Mouse (Mus musculus) hindbrain, embryonic 16.5 days (tissue): ENCODE results near the gene Atr. TPM values are rescaled to one million over a fixed set of nuclear protein-coding genes. Genes with fewer than 3 reads are reported as not detected.
A peak's percentile ranks its signal among the peaks of the same experiment; 100 is the strongest.

Experiments used
- ATAC-seq: fragments of 200-750 bp; cut with Nextera tagmentation; 2 replicates; pipeline ENCODE4 v1.8.0; 2017; ENCODE audit warnings: moderate TSS enrichment, moderate library complexity
- H3K27ac ChIP-seq: fragments of 300-500 bp; sonication (generic); 2 replicates; pipeline ENCODE4 v1.5.1; 2014; ENCODE audit warnings: low read depth, mild to moderate bottlenecking, control low read depth, low read length, moderate library complexity
- H3K27me3 ChIP-seq: fragments of 300-500 bp; sonication (generic); replicated peaks from 2 replicates; pipeline ENCODE4 v1.6.1; 2014; ENCODE audit warnings: low read length; ENCODE audit not compliant: control insufficient read depth, insufficient read depth
- H3K36me3 ChIP-seq: fragments of 300-500 bp; sonication (generic); 2 replicates; pipeline ENCODE4 v1.6.1; 2014; ENCODE audit warnings: mild to moderate bottlenecking, low read length, moderate library complexity, mixed read lengths; ENCODE audit not compliant: control insufficient read depth, insufficient read depth
- H3K4me1 ChIP-seq: fragments of 300-500 bp; sonication (generic); 2 replicates; pipeline ENCODE4 v1.6.1; 2014; ENCODE audit warnings: low read depth, low read length; ENCODE audit not compliant: control insufficient read depth, insufficient read depth
- H3K4me2 ChIP-seq: fragments of 300-500 bp; sonication (generic); 2 replicates; pipeline ENCODE4 v1.6.1; 2014; ENCODE audit warnings: mild to moderate bottlenecking, low read length, control low read depth, moderate library complexity
- H3K4me3 ChIP-seq: fragments of 300-500 bp; sonication (generic); 2 replicates; pipeline ENCODE4 v1.5.1; 2014; ENCODE audit warnings: mild to moderate bottlenecking, low read length, control low read depth, moderate library complexity
- H3K9ac ChIP-seq: fragments of 300-500 bp; sonication (generic); 2 replicates; pipeline ENCODE4 v1.6.1; 2014; ENCODE audit warnings: low read depth, mild to moderate bottlenecking, control low read depth, low read length, moderate library complexity
- H3K9me3 ChIP-seq: fragments of 300-500 bp; sonication (generic); 2 replicates; pipeline ENCODE4 v1.6.1; 2014; ENCODE audit warnings: mild to moderate bottlenecking, low read length, moderate library complexity; ENCODE audit not compliant: control insufficient read depth
- WGBS: fragments of 180-500 bp; shearing (Covaris S2); extraction: QIAGEN DNeasy Blood & Tissue Kit; methylation state at CpG from one replicate; pipeline ENCODE4 v1.1.7; 2014; 5-methylcytosine and 5-hydroxymethylcytosine counted together
- polyA plus RNA-seq: library from polyadenylated mRNA; unstranded; fragments of >200 nt; fragmentation: Nextera tagmentation; extraction: Ambion mirVana; gene quantifications from 2 replicates; pipeline ENCODE4 v1.2.1, GENCODE M21; 2015

Gene Atr
- polyA plus RNA-seq, 1 experiment from 2014 or later, result 9.1 TPM

GRCm38 (mm10) chr9:95834799-95835198 lies 22.6 kb upstream of the Atr start:
- Histone ChIP-seq H3K4me1 (no peaks in the 10 kb centered on the region), H3K4me3 (no peak overlapping the region), H3K36me3 (no peaks in the 10 kb centered on the region), H3K9ac (no peak overlapping the region), H3K9me3 (no peaks in the 10 kb centered on the region), H3K4me2 (no peak overlapping the region), H3K27ac (no peak overlapping the region), H3K27me3 (no peaks in the 10 kb centered on the region)
- 70% methylated on average over 3 of the region's 3 CpGs for WGBS
- no peak for ATAC-seq

GRCm38 (mm10) chr9:95835741-95836140 lies 21.7 kb upstream of the Atr start:
- H3K27me3 ChIP-seq, result no peaks in the 10 kb centered on the region
- H3K4me1 ChIP-seq, result no peaks in the 10 kb centered on the region
- no peak overlapping the region for H3K9ac ChIP-seq
- H3K36me3 ChIP-seq, result no peaks in the 10 kb centered on the region
- H3K4me2 ChIP-seq, result no peak overlapping the region
- H3K4me3 ChIP-seq, result no peak overlapping the region
- H3K27ac ChIP-seq, result no peak overlapping the region
- no peak for ATAC-seq
- no peaks in the 10 kb centered on the region for H3K9me3 ChIP-seq
- 93% methylated on average over 10 of the region's 10 CpGs for WGBS

- ATAC-seq, result no peak
- Histone ChIP-seq H3K9ac (no peak overlapping the region), H3K9me3 (no peaks in the 10 kb centered on the region), H3K27me3 (peaks cover 11% of the 10 kb centered on the region), H3K27ac (no peak overlapping the region), H3K4me2 (no peak overlapping the region), H3K4me3 (no peak overlapping the region), H3K36me3 (no peaks in the 10 kb centered on the region), H3K4me1 (no peaks in the 10 kb centered on the region)
- WGBS, result 87% methylated on average over 3 of the region's 3 CpGs
These were observed 18.0 kb upstream of the Atr start for GRCm38 (mm10) chr9:95839424-95839823.

- Histone ChIP-seq H3K27ac (no peak within 1 kb of the TSS), H3K36me3 (no peaks in the 10 kb centered on the region), H3K4me3 (peak within 1 kb of the TSS; percentile 73), H3K4me1 (peaks cover 6% of the 10 kb centered on the region; the same call in 1 of the 2 replicates), H3K27me3 (peaks cover 11% of the 10 kb centered on the region), H3K4me2 (peak within 1 kb of the TSS; percentile 88), H3K9ac (peak within 1 kb of the TSS; percentile 79), H3K9me3 (no peaks in the 10 kb centered on the region)
- peak; percentile 96 for ATAC-seq
- WGBS, result 1% methylated on average over 46 of the region's 46 CpGs
These were observed 12.5 kb upstream of the Atr start, which contains the start of gene Pls1 for GRCm38 (mm10) chr9:95844825-95845460. Pls1 (minus strand) TSS chr9:95845311.

GRCm38 (mm10) chr9:95845711-95846110 lies 11.7 kb upstream of the Atr start:
- peaks cover 11% of the 10 kb centered on the region for H3K27me3 ChIP-seq
- H3K4me2 ChIP-seq, result peak overlapping the region; percentile 88
- no peaks in the 10 kb centered on the region for H3K9me3 ChIP-seq
- WGBS, result 77% methylated on average over 4 of the region's 4 CpGs
- H3K4me1 ChIP-seq, result peaks cover 6% of the 10 kb centered on the region; the same call in 1 of the 2 replicates
- H3K27ac ChIP-seq, result no peak overlapping the region
- H3K4me3 ChIP-seq, result no peak overlapping the region; the same call in 1 of the 2 replicates
- H3K36me3 ChIP-seq, result no peaks in the 10 kb centered on the region
- H3K9ac ChIP-seq, result no peak overlapping the region
- ATAC-seq, result no peak

GRCm38 (mm10) chr9:95851671-95852070 lies 5.7 kb upstream of the Atr start:
- H3K27ac ChIP-seq, result no peak overlapping the region
- 0 out of 2 replicates have a peak overlapping the region, but pooled peaks have one; percentile 18 for H3K9ac ChIP-seq
- 66% methylated on average over 11 of the region's 11 CpGs for WGBS
- ATAC-seq, result no peak
- H3K4me1 ChIP-seq, result no peaks in the 10 kb centered on the region
- no peaks in the 10 kb centered on the region for H3K9me3 ChIP-seq
- H3K4me2 ChIP-seq, result no peak overlapping the region
- no peaks in the 10 kb centered on the region for H3K27me3 ChIP-seq
- H3K36me3 ChIP-seq, result no peaks in the 10 kb centered on the region
- no peak overlapping the region for H3K4me3 ChIP-seq

GRCm38 (mm10) chr9:95852896-95853295 lies 4.5 kb upstream of the Atr start:
- WGBS, result 23% methylated on average over 4 of the region's 4 CpGs
- Histone ChIP-seq H3K27me3 (no peaks in the 10 kb centered on the region), H3K9me3 (no peaks in the 10 kb centered on the region), H3K27ac (no peak overlapping the region), H3K4me1 (peaks cover 4% of the 10 kb centered on the region), H3K4me3 (no peak overlapping the region), H3K9ac (no peak overlapping the region), H3K4me2 (no peak overlapping the region), H3K36me3 (no peaks in the 10 kb centered on the region)
- ATAC-seq, result peak; percentile 40; the same call in 1 of the 2 replicates

GRCm38 (mm10) chr9:95854891-95855290 lies 2.5 kb upstream of the Atr start:
- H3K4me2 ChIP-seq, result no peak overlapping the region
- H3K4me1 ChIP-seq, result peaks cover 7% of the 10 kb centered on the region
- H3K27ac ChIP-seq, result no peak overlapping the region
- no peaks in the 10 kb centered on the region for H3K9me3 ChIP-seq
- no peak overlapping the region for H3K4me3 ChIP-seq
- 55% methylated on average over 2 of the region's 2 CpGs for WGBS
- no peaks in the 10 kb centered on the region for H3K27me3 ChIP-seq
- no peak overlapping the region for H3K9ac ChIP-seq
- ATAC-seq, result no peak
- no peaks in the 10 kb centered on the region for H3K36me3 ChIP-seq

- H3K9me3 ChIP-seq, result no peaks in the 10 kb centered on the region
- H3K9ac ChIP-seq, result no peak overlapping the region
- 84% methylated on average over 4 of the region's 4 CpGs for WGBS
- no peak overlapping the region for H3K4me2 ChIP-seq
- H3K36me3 ChIP-seq, result no peaks in the 10 kb centered on the region
- no peaks in the 10 kb centered on the region for H3K27me3 ChIP-seq
- H3K4me3 ChIP-seq, result no peak overlapping the region
- H3K4me1 ChIP-seq, result peaks cover 7% of the 10 kb centered on the region
- no peak for ATAC-seq
- no peak overlapping the region for H3K27ac ChIP-seq
These were observed 1.4 kb upstream of the Atr start for GRCm38 (mm10) chr9:95856004-95856403.
